Mouse (Mus musculus): ENCODE data around the gene Faf2. TPM values are rescaled to one million over a fixed set of nuclear protein-coding genes. Genes with fewer than 3 reads are reported as not detected.
"Not testable (repeated sequence)": the region's sequence is repeated elsewhere in the genome, so short reads cannot be mapped to it uniquely, and the experiment has no call there.

Faf2 gene
- polyA plus RNA-seq, 1 experiment from 2014 or later: 98.5 TPM

DNA sequence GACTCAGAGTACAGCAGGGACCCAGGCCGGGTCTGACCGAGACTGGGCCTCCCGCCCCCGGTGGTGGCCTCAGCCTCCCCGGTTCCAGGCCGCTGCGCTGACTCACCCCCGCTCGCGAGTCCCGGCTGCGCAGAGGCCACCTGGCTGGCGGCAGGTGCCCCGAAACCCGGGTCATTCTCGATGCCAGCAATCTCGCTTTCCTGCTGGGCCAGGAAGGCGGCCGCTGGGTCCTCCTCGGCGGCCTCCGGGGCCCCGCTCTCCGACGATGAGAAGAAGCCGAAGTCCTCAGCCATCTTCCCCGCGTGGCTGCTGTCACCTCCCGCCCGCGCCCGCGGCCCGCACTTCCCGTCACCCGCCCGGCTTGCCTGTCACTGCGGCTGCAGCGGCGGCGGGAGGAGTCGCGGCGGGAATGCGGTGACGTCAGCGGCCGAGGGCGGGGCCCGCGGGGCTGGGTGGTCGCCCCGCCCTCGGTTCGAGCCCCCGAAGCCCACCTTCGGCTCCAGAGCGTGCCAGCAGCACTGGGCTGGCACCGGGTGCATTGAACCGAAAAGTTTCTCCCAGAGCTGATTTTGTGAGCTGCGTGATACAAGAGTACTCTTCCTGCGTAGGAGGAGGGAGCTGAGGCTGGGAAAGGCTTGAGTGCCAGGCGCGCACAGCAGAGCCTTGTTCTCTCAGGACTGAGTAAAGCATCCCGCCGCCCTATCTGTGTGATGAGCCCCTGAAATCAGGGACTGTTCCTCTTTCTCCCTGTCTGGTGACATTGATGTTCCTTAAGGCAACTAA lies 10.4 kb upstream of the Faf2 start, which contains the start of gene Cltb:
Gene Cltb, minus strand, starts transcription at position 373 of the 783 bp plus-strand sequence.
- Histone ChIP-seq H3K27ac (replicated peaks; ENCODE audit: low read depth, low read length) (peak within 1 kb of the TSS; percentile 72), H3K9ac (replicated peaks; ENCODE audit: low read length) (peak within 1 kb of the TSS; percentile 82), H3K36me3 (ENCODE audit: control insufficient read depth, insufficient read depth, low read length) (no peaks in the 10 kb centered on the region; the same call in 1 of the 2 replicates), H3K4me1 (ENCODE audit: control insufficient read depth, insufficient read depth, low read length) (peaks cover 19% of the 10 kb centered on the region), H3K4me2 (ENCODE audit: low read length) (peak within 1 kb of the TSS; percentile 85), H3K4me3 (replicated peaks; ENCODE audit: low read depth, low read length) (peak within 1 kb of the TSS; percentile 64), H3K27me3 (ENCODE audit: control insufficient read depth, insufficient read depth, low read length) (no peaks in the 10 kb centered on the region), H3K9me3 (ENCODE audit: control insufficient read depth, low read length) (no peaks in the 10 kb centered on the region)
- DNase-seq (peak; percentile 93), ATAC-seq (ENCODE audit: low FRiP score, low TSS enrichment) (peak; percentile 81)
- 1% methylated on average over 66 of the region's 66 CpGs for WGBS

DNA sequence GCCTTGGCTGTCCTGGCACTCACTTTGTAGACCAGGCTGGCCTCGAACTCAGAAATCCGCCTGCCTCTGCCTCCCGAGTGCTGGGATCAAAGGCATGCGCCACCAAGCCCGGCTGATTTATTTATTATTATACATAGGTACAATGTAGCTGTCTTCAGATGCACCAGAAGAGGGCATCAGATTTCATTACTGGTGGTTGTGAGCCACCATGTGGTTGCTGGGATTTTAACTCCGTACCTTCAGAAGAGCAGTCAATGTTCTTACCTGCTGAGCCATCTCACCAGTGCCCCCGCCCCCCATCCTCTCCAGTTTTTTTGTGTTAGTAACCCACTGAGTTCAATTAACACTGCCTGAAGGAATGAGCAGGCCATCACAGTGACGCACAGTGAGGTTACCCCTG lies 8.4 kb upstream of the Faf2 start:
- DNase-seq; H3K4me3 ChIP-seq (replicated peaks; ENCODE audit: low read depth, low read length); H3K4me2 ChIP-seq (ENCODE audit: low read length); ATAC-seq (ENCODE audit: low FRiP score, low TSS enrichment); H3K9ac ChIP-seq (replicated peaks; ENCODE audit: low read length); H3K27me3 ChIP-seq (ENCODE audit: control insufficient read depth, insufficient read depth, low read length); H3K36me3 ChIP-seq (ENCODE audit: control insufficient read depth, insufficient read depth, low read length); H3K27ac ChIP-seq (replicated peaks; ENCODE audit: low read depth, low read length); H3K9me3 ChIP-seq (ENCODE audit: control insufficient read depth, low read length): not testable (repeated sequence)
- peaks cover 19% of the 10 kb centered on the region for H3K4me1 ChIP-seq (ENCODE audit: control insufficient read depth, insufficient read depth, low read length)
- 87% methylated on average over 8 of the region's 8 CpGs for WGBS

DNA sequence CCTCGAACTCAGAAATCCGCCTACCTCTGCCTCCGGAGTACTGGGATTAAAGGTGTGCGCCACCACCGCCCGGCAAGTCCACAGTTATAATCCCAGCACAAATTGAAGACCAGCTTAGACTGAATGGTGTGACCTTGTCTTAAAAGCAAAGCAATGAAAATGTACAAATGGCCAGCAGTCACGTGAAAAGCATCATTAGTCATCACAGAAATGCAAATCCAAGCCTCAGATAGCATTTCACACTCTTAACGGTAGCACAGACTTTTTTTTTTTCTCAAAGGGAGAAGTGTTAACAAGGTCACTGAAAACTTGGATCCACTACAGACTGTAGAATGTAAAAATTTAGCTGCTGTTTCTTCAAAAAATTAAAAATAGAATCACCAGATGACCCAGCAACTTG lies 5.3 kb upstream of the Faf2 start:
- Histone ChIP-seq H3K27ac (replicated peaks; ENCODE audit: low read depth, low read length) (no peak overlapping the region), H3K36me3 (ENCODE audit: control insufficient read depth, insufficient read depth, low read length) (no peaks in the 10 kb centered on the region), H3K9me3 (ENCODE audit: control insufficient read depth, low read length) (no peaks in the 10 kb centered on the region), H3K4me3 (replicated peaks; ENCODE audit: low read depth, low read length) (no peak overlapping the region), H3K9ac (replicated peaks; ENCODE audit: low read length) (no peak overlapping the region), H3K27me3 (ENCODE audit: control insufficient read depth, insufficient read depth, low read length) (no peaks in the 10 kb centered on the region), H3K4me2 (ENCODE audit: low read length) (no peak overlapping the region), H3K4me1 (ENCODE audit: control insufficient read depth, insufficient read depth, low read length) (0 out of 2 replicates have a peak, but pooled peaks cover 3% of the 10 kb centered on the region)
- ATAC-seq (ENCODE audit: low FRiP score, low TSS enrichment) (no peak), DNase-seq (no peak)
- 85% methylated on average over 8 of the region's 8 CpGs for WGBS

DNA sequence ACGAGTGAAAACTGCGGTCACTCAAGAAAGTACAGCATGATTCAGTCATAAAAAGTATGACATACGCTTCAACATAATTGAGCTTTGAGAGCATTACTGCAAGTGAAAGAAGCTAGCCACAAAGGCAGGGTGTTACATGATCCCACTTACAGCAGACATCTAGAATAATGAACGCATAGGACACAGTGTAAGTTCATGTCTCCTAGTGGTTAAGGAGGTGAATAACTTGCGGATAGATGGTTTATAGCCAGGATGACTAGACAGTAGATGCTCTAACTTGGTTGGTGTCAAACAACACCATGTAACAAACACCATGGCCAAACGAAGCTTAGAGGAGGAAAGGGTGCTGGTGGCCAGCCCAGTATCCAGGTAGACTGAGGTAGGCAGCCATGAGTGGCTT lies 4.6 kb upstream of the Faf2 start:
- H3K27me3 ChIP-seq (ENCODE audit: control insufficient read depth, insufficient read depth, low read length): no peaks in the 10 kb centered on the region
- no peak overlapping the region for H3K4me2 ChIP-seq (ENCODE audit: low read length)
- no peaks in the 10 kb centered on the region for H3K36me3 ChIP-seq (ENCODE audit: control insufficient read depth, insufficient read depth, low read length)
- WGBS: 73% methylated on average over 6 of the region's 6 CpGs
- no peak overlapping the region for H3K27ac ChIP-seq (replicated peaks; ENCODE audit: low read depth, low read length)
- ATAC-seq (ENCODE audit: low FRiP score, low TSS enrichment) (no peak), DNase-seq (no peak)
- no peak overlapping the region for H3K4me3 ChIP-seq (replicated peaks; ENCODE audit: low read depth, low read length)
- no peak overlapping the region for H3K9ac ChIP-seq (replicated peaks; ENCODE audit: low read length)
- H3K9me3 ChIP-seq (ENCODE audit: control insufficient read depth, low read length): no peaks in the 10 kb centered on the region
- 0 out of 2 replicates have a peak, but pooled peaks cover 3% of the 10 kb centered on the region for H3K4me1 ChIP-seq (ENCODE audit: control insufficient read depth, insufficient read depth, low read length)

DNA sequence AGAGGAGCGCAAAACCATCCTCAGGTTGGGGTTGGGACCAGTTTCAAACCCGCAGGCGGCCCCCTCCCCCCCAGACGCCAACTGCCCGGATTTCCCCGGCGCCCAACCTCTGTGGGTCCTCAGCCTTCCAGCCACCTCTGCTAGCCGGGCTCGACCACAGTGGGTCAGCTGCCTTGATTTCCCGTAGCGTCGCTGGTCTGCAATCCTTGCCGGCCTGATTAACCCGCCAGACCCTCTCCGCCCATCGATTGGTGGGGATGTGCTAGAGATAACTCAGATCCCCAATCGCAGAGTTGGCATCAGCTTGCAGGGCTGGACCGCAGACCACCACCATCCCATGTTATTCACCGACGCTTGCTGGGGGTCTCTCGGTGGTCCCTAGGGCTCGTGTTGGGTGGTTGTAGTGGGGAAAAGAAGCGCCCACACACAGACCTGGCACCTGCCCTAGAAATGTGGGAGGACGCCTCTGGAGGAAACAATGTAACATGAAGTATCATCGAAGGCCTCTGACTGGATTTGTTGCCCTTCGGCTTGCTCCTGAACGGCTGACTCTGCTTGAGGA lies 457 bp downstream of the Faf2 start:
- Histone ChIP-seq H3K4me1 (ENCODE audit: control insufficient read depth, insufficient read depth, low read length) (peaks cover 14% of the 10 kb centered on the region), H3K4me3 (replicated peaks; ENCODE audit: low read depth, low read length) (peak overlapping the region; percentile 88), H3K36me3 (ENCODE audit: control insufficient read depth, insufficient read depth, low read length) (no peaks in the 10 kb centered on the region), H3K27me3 (ENCODE audit: control insufficient read depth, insufficient read depth, low read length) (no peaks in the 10 kb centered on the region), H3K9me3 (ENCODE audit: control insufficient read depth, low read length) (no peaks in the 10 kb centered on the region), H3K4me2 (ENCODE audit: low read length) (peak overlapping the region; percentile 74), H3K9ac (replicated peaks; ENCODE audit: low read length) (peak overlapping the region; percentile 82), H3K27ac (replicated peaks; ENCODE audit: low read depth, low read length) (peak overlapping the region; percentile 89)
- DNase-seq: no peak
- no peak; the same call in 1 of the 2 replicates for ATAC-seq (ENCODE audit: low FRiP score, low TSS enrichment)
- 1% methylated on average over 26 of the region's 27 CpGs for WGBS

DNA sequence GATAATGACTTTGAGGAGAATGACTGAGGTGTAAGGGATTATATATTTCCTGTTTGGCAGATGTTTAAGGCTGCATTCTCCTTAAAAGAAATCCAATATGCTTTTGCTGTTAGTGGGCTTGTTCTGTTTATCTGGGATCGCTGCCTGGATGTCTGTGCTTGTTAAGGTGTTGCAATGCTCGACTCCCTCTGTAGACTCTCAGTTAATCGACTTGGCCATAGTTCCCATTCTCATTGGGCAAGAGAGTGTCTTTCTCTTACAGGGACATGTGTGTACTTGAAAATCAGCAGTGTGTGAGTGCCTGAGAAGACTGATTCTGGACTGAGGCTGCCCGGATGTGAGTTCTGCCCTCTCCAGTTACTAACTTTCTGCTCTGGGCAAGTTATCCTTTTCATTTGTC lies 7.5 kb downstream of the Faf2 start:
- ATAC-seq (ENCODE audit: low FRiP score, low TSS enrichment) (no peak), DNase-seq (no peak)
- Histone ChIP-seq H3K36me3 (ENCODE audit: control insufficient read depth, insufficient read depth, low read length) (peaks cover 8% of the 10 kb centered on the region; the same call in 1 of the 2 replicates), H3K4me1 (ENCODE audit: control insufficient read depth, insufficient read depth, low read length) (no peaks in the 10 kb centered on the region), H3K4me2 (ENCODE audit: low read length) (no peak overlapping the region), H3K27ac (replicated peaks; ENCODE audit: low read depth, low read length) (no peak overlapping the region), H3K9me3 (ENCODE audit: control insufficient read depth, low read length) (no peaks in the 10 kb centered on the region), H3K9ac (replicated peaks; ENCODE audit: low read length) (no peak overlapping the region), H3K4me3 (replicated peaks; ENCODE audit: low read depth, low read length) (no peak overlapping the region), H3K27me3 (ENCODE audit: control insufficient read depth, insufficient read depth, low read length) (no peaks in the 10 kb centered on the region)
- WGBS: 91% methylated on average over 4 of the region's 4 CpGs

DNA sequence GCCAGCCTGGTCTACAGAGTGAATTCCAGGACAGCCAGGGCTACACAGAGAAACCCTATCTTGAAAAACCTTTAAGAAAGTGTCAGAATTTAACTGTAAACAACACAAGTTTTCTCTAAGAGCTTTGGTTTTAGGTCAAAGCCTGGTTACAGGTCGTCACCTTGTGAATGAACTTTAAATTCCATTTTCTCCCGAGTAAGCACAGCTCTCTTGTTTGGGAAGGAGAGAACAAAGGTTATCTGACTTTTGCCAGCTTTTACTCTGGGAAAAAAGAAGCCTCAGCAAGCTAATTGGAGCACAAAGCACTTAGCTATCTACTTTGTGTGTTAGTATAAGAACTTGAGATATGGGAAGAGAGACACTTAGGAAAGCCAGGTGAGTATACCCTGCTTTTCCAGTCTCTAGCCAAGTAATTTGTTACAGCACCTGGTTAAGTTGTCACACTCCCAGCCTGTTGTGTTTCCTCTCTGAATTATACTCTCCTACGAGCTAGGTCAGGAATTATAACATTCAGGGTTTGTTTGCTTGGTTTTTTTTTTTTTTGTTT lies 11.2 kb downstream of the Faf2 start:
- 85% methylated on average over 3 of the region's 3 CpGs for WGBS
- DNase-seq: no peak
- H3K9ac ChIP-seq (replicated peaks; ENCODE audit: low read length): no peak overlapping the region
- no peak for ATAC-seq (ENCODE audit: low FRiP score, low TSS enrichment)
- H3K27ac ChIP-seq (replicated peaks; ENCODE audit: low read depth, low read length): no peak overlapping the region
- no peaks in the 10 kb centered on the region for H3K9me3 ChIP-seq (ENCODE audit: control insufficient read depth, low read length)
- H3K4me2 ChIP-seq (ENCODE audit: low read length): no peak overlapping the region
- H3K36me3 ChIP-seq (ENCODE audit: control insufficient read depth, insufficient read depth, low read length): peaks cover 9% of the 10 kb centered on the region
- no peak overlapping the region for H3K4me3 ChIP-seq (replicated peaks; ENCODE audit: low read depth, low read length)
- H3K27me3 ChIP-seq (ENCODE audit: control insufficient read depth, insufficient read depth, low read length): no peaks in the 10 kb centered on the region
- no peaks in the 10 kb centered on the region for H3K4me1 ChIP-seq (ENCODE audit: control insufficient read depth, insufficient read depth, low read length)

DNA sequence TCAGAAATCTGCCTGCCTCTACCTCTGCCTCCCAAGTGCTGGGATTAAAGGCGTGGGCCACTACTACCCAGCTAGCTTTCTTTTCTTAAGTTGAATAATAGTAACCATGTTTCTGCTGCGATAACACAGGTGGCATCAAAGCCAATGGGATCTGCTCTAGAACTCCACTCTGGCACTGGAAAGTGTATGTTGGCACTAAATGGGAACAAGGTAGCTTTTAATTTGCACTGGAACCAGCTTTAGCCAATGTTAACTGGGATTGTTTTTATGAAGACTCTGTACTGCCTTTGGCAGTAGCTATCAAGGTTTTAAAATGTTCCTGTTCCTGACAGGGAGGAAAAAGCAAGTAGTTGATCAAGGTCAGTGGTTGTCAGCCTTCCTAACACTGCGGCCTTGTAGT lies 13.4 kb downstream of the Faf2 start:
- ATAC-seq (ENCODE audit: low FRiP score, low TSS enrichment) (no peak), DNase-seq (no peak)
- Histone ChIP-seq H3K27me3 (ENCODE audit: control insufficient read depth, insufficient read depth, low read length) (no peaks in the 10 kb centered on the region), H3K4me1 (ENCODE audit: control insufficient read depth, insufficient read depth, low read length) (no peaks in the 10 kb centered on the region), H3K27ac (replicated peaks; ENCODE audit: low read depth, low read length) (no peak overlapping the region), H3K4me2 (ENCODE audit: low read length) (no peak overlapping the region), H3K4me3 (replicated peaks; ENCODE audit: low read depth, low read length) (no peak overlapping the region), H3K9me3 (ENCODE audit: control insufficient read depth, low read length) (no peaks in the 10 kb centered on the region), H3K9ac (replicated peaks; ENCODE audit: low read length) (no peak overlapping the region), H3K36me3 (ENCODE audit: control insufficient read depth, insufficient read depth, low read length) (peaks cover 27% of the 10 kb centered on the region)
- 96% methylated on average over 3 of the region's 3 CpGs for WGBS

All from midbrain, embryonic 14.5 days (tissue).